Mouse (Mus musculus) G1E (cell line): ENCODE measurements at regions not wholly inside any gene's neighbourhood (a gene's known extent, or its start where the extent isn't known, plus 50 kb on each side); places are given as distances from the start of the nearest gene placed in this dataset.

ENCODE experiments used
- CTCF ChIP-seq: IDR thresholded peaks from 2 replicates; pipeline ENCODE4 v1.5.1; 2012; ENCODE audit warnings: low read depth, low read length, inconsistent platforms, mixed read lengths
- GATA2 ChIP-seq: IDR thresholded peaks from 2 replicates; pipeline ENCODE4 v1.6.1; 2012; ENCODE audit warnings: low read depth, low read length, inconsistent platforms, borderline replicate concordance
- TAL1 ChIP-seq: conservative IDR thresholded peaks from 2 replicates; pipeline ENCODE4 v1.6.1; 2012; ENCODE audit warnings: low read depth, low read length, inconsistent platforms, mixed read lengths

- no peak for TF ChIP-seq CTCF
- no peak for TF ChIP-seq TAL1
- no peak for TF ChIP-seq GATA2
Measured at GRCm38 (mm10) chr2:105510816-105511215, 111.7 kb upstream of the Rcn1 start.
